Mouse (Mus musculus) embryonic facial prominence, embryonic 13.5 days (tissue): Measurements from ENCODE around the gene Snx7. TPM values are rescaled to one million over a fixed set of nuclear protein-coding genes. Genes with fewer than 3 reads are reported as not detected.

Source experiments
- ATAC-seq: fragments of 200-750 bp; cut with Nextera tagmentation; 2 replicates; pipeline ENCODE4 v1.8.0; 2017; ENCODE audit warnings: low read depth; ENCODE audit not compliant: insufficient number of reproducible peaks, insufficient read depth, low FRiP score, low TSS enrichment
- H3K27ac ChIP-seq: fragments of 300-500 bp; sonication (generic); 2 replicates; pipeline ENCODE4 v1.5.1; 2015; ENCODE audit warnings: moderate library complexity, mild to moderate bottlenecking, inconsistent platforms
- H3K27me3 ChIP-seq: fragments of 300-500 bp; sonication (generic); 2 replicates; pipeline ENCODE4 v1.6.1; 2015; ENCODE audit warnings: mild to moderate bottlenecking, inconsistent platforms
- H3K36me3 ChIP-seq: fragments of 300-500 bp; sonication (generic); 2 replicates; pipeline ENCODE4 v1.6.1; 2015; ENCODE audit warnings: mild to moderate bottlenecking, inconsistent platforms
- H3K4me1 ChIP-seq: fragments of 300-500 bp; sonication (generic); 2 replicates; pipeline ENCODE4 v1.6.1; 2015; ENCODE audit warnings: inconsistent platforms
- H3K4me2 ChIP-seq: fragments of 300-500 bp; sonication (generic); 2 replicates; pipeline ENCODE4 v1.6.1; 2015; ENCODE audit warnings: moderate library complexity, mild to moderate bottlenecking, inconsistent platforms
- H3K4me3 ChIP-seq: fragments of 300-500 bp; sonication (generic); 2 replicates; pipeline ENCODE4 v1.5.1; 2015; ENCODE audit warnings: mild to moderate bottlenecking, inconsistent platforms
- H3K9ac ChIP-seq: fragments of 300-500 bp; sonication (generic); 2 replicates; pipeline ENCODE4 v1.6.1; 2015; ENCODE audit warnings: mild to moderate bottlenecking, inconsistent platforms
- H3K9me3 ChIP-seq: fragments of 300-500 bp; sonication (generic); 2 replicates; pipeline ENCODE4 v1.6.1; 2016; ENCODE audit warnings: inconsistent platforms
- WGBS: fragments of 180-500 bp; shearing (Covaris S2); methylation state at CpG from one replicate; pipeline ENCODE4 v1.1.7; 2015; ENCODE audit warnings: mixed read lengths; 5-methylcytosine and 5-hydroxymethylcytosine counted together
- polyA plus RNA-seq: library from polyadenylated mRNA; unstranded; fragments of >200 nt; fragmentation: Nextera tagmentation; extraction: Ambion mirVana; gene quantifications from 2 replicates; pipeline ENCODE4 v1.2.1, GENCODE M21; 2015

The Snx7 gene
- polyA plus RNA-seq: 21.3 and 24.0 TPM in 2 replicates

GRCm38 (mm10) chr3:117868637-117869323 is at the start of gene Snx7:
Gene Snx7, minus strand, starts transcription at chr3:117868936.
- H3K4me2 ChIP-seq: peak within 1 kb of the TSS; percentile 75
- peak within 1 kb of the TSS; percentile 85 for H3K27ac ChIP-seq
- peak; percentile 99 for ATAC-seq
- no peaks in the 10 kb centered on the region for H3K27me3 ChIP-seq
- H3K9me3 ChIP-seq: no peaks in the 10 kb centered on the region
- H3K36me3 ChIP-seq: no peaks in the 10 kb centered on the region
- H3K4me3 ChIP-seq: peak within 1 kb of the TSS; percentile 64
- H3K9ac ChIP-seq: peak within 1 kb of the TSS; percentile 82
- 0 out of 2 replicates have a peak, but pooled peaks cover 7% of the 10 kb centered on the region for H3K4me1 ChIP-seq
- WGBS: under 1% methylated on average over 52 of the region's 53 CpGs

GRCm38 (mm10) chr3:117915420-117915819 is 46.7 kb upstream of the Snx7 start:
- no peak overlapping the region for H3K9ac ChIP-seq
- H3K27me3 ChIP-seq: no peaks in the 10 kb centered on the region
- no peaks in the 10 kb centered on the region for H3K9me3 ChIP-seq
- no peaks in the 10 kb centered on the region for H3K36me3 ChIP-seq
- no peak overlapping the region for H3K27ac ChIP-seq
- no peaks in the 10 kb centered on the region for H3K4me1 ChIP-seq
- no peak overlapping the region for H3K4me3 ChIP-seq
- no peak for ATAC-seq
- H3K4me2 ChIP-seq: no peak overlapping the region
- 60% methylated on average over 3 of the region's 3 CpGs for WGBS

- no peak for ATAC-seq
- 60% methylated on average over 2 of the region's 2 CpGs for WGBS
- H3K9me3 ChIP-seq: no peaks in the 10 kb centered on the region
Observed at GRCm38 (mm10) chr3:117893736-117894135, 25.0 kb upstream of the Snx7 start.

GRCm38 (mm10) chr3:117875450-117875849 is 6.7 kb upstream of the Snx7 start:
- WGBS: 69% methylated on average over 3 of the region's 3 CpGs
- no peak overlapping the region for H3K4me2 ChIP-seq
- H3K9ac ChIP-seq: no peak overlapping the region
- H3K27ac ChIP-seq: no peak overlapping the region
- no peaks in the 10 kb centered on the region for H3K4me1 ChIP-seq
- no peaks in the 10 kb centered on the region for H3K9me3 ChIP-seq
- H3K36me3 ChIP-seq: no peaks in the 10 kb centered on the region
- no peak for ATAC-seq
- no peak overlapping the region for H3K4me3 ChIP-seq
- H3K27me3 ChIP-seq: no peaks in the 10 kb centered on the region

More at GRCm38 (mm10) chr3:117893736-117894135, 25.0 kb upstream of the Snx7 start:
- no peak overlapping the region for H3K4me3 ChIP-seq
- H3K4me1 ChIP-seq: no peaks in the 10 kb centered on the region
- no peaks in the 10 kb centered on the region for H3K27me3 ChIP-seq
- H3K27ac ChIP-seq: no peak overlapping the region
- H3K9ac ChIP-seq: no peak overlapping the region
- H3K36me3 ChIP-seq: no peaks in the 10 kb centered on the region
- H3K4me2 ChIP-seq: no peak overlapping the region

GRCm38 (mm10) chr3:117873209-117873863 is 4.6 kb upstream of the Snx7 start:
- Histone ChIP-seq H3K4me3 (no peak overlapping the region), H3K9ac (no peak overlapping the region), H3K9me3 (no peaks in the 10 kb centered on the region), H3K4me1 (no peaks in the 10 kb centered on the region), H3K27me3 (no peaks in the 10 kb centered on the region), H3K4me2 (no peak overlapping the region), H3K27ac (no peak overlapping the region), H3K36me3 (no peaks in the 10 kb centered on the region)
- 67% methylated on average over 5 of the region's 5 CpGs for WGBS
- ATAC-seq: no peak

GRCm38 (mm10) chr3:117869324-117869715 is 584 bp upstream of the Snx7 start:
- WGBS: 19% methylated on average over 2 of the region's 2 CpGs
- peak overlapping the region; percentile 85 for H3K27ac ChIP-seq
- ATAC-seq: no peak
- no peaks in the 10 kb centered on the region for H3K36me3 ChIP-seq
- H3K27me3 ChIP-seq: no peaks in the 10 kb centered on the region
- H3K4me1 ChIP-seq: 0 out of 2 replicates have a peak, but pooled peaks cover 7% of the 10 kb centered on the region
- H3K9ac ChIP-seq: peak overlapping the region; percentile 82
- peak overlapping the region; percentile 75 for H3K4me2 ChIP-seq
- H3K4me3 ChIP-seq: peak overlapping the region; percentile 64
- H3K9me3 ChIP-seq: no peaks in the 10 kb centered on the region

- Histone ChIP-seq H3K9ac (peak overlapping the region; percentile 82), H3K27ac (peak overlapping the region; percentile 85), H3K9me3 (no peaks in the 10 kb centered on the region), H3K4me1 (0 out of 2 replicates have a peak, but pooled peaks cover 7% of the 10 kb centered on the region), H3K4me3 (peak overlapping the region; percentile 64), H3K4me2 (peak overlapping the region; percentile 75), H3K36me3 (no peaks in the 10 kb centered on the region), H3K27me3 (no peaks in the 10 kb centered on the region)
- WGBS: 75% methylated on average over 2 of the region's 2 CpGs
- no peak for ATAC-seq
Observed at GRCm38 (mm10) chr3:117868091-117868490, 645 bp downstream of the Snx7 start.

- Histone ChIP-seq H3K9ac (no peak overlapping the region), H3K4me1 (0 out of 2 replicates have a peak, but pooled peaks cover 7% of the 10 kb centered on the region), H3K9me3 (no peaks in the 10 kb centered on the region), H3K27ac (no peak overlapping the region), H3K36me3 (no peaks in the 10 kb centered on the region), H3K4me2 (peak overlapping the region; percentile 75; the same call in 1 of the 2 replicates), H3K4me3 (no peak overlapping the region), H3K27me3 (no peaks in the 10 kb centered on the region)
- no peak for ATAC-seq
- 72% methylated on average over 12 of the region's 12 CpGs for WGBS
Observed at GRCm38 (mm10) chr3:117866696-117867407, 1.9 kb downstream of the Snx7 start.

- H3K4me2 ChIP-seq: no peak overlapping the region
- no peak for ATAC-seq
Observed at GRCm38 (mm10) chr3:117865621-117866020, 3.1 kb downstream of the Snx7 start.

GRCm38 (mm10) chr3:117862951-117863350 is 5.8 kb downstream of the Snx7 start:
- Histone ChIP-seq H3K9me3 (no peaks in the 10 kb centered on the region), H3K9ac (no peak overlapping the region), H3K4me3 (no peak overlapping the region), H3K27me3 (no peaks in the 10 kb centered on the region), H3K36me3 (peaks cover 4% of the 10 kb centered on the region; the same call in 1 of the 2 replicates), H3K4me1 (0 out of 2 replicates have a peak, but pooled peaks cover 4% of the 10 kb centered on the region), H3K27ac (no peak overlapping the region), H3K4me2 (no peak overlapping the region)
- ATAC-seq: no peak
- 67% methylated on average over 2 of the region's 2 CpGs for WGBS

More at GRCm38 (mm10) chr3:117865621-117866020, 3.1 kb downstream of the Snx7 start:
- no peak overlapping the region for H3K9ac ChIP-seq
- 0 out of 2 replicates have a peak, but pooled peaks cover 7% of the 10 kb centered on the region for H3K4me1 ChIP-seq
- H3K9me3 ChIP-seq: no peaks in the 10 kb centered on the region
- H3K36me3 ChIP-seq: no peaks in the 10 kb centered on the region
- H3K27me3 ChIP-seq: no peaks in the 10 kb centered on the region
- no peak overlapping the region for H3K4me3 ChIP-seq
- H3K27ac ChIP-seq: no peak overlapping the region

- Histone ChIP-seq H3K9ac (no peak overlapping the region), H3K4me3 (no peak overlapping the region), H3K9me3 (no peaks in the 10 kb centered on the region), H3K27me3 (no peaks in the 10 kb centered on the region), H3K4me2 (no peak overlapping the region), H3K36me3 (peaks cover 4% of the 10 kb centered on the region; the same call in 1 of the 2 replicates), H3K27ac (no peak overlapping the region), H3K4me1 (no peaks in the 10 kb centered on the region)
- 91% methylated on average over 6 of the region's 6 CpGs for WGBS
- ATAC-seq: no peak
Observed at GRCm38 (mm10) chr3:117861977-117862434, 6.7 kb downstream of the Snx7 start.
